Mouse (Mus musculus): ENCODE data around the gene Olfr1442. TPM values are rescaled to one million over a fixed set of nuclear protein-coding genes. Genes with fewer than 3 reads are reported as not detected.
"Not testable (repeated sequence)": the region's sequence is repeated elsewhere in the genome, so short reads cannot be mapped to it uniquely, and the experiment has no call there.

Olfr1442 gene
- total RNA-seq (2021): not detected
- long read RNA-seq, experiment 1: 0 reads
- long read RNA-seq, experiment 2: 0 reads

GRCm38 (mm10) chr19:12670139-12670538, at the start of gene Olfr1442:
Gene Olfr1442, plus strand, starts transcription at chr19:12670439.
- DNase-seq: no peak

GRCm38 (mm10) chr19:12633176-12633575, 37.1 kb upstream of the Olfr1442 start, which contains the start of gene Glyat:
Gene Glyat, plus strand, starts transcription at chr19:12633308.
- no peak for DNase-seq

GRCm38 (mm10) chr19:12634259-12634658, 36.0 kb upstream of the Olfr1442 start:
- no peak for DNase-seq

GRCm38 (mm10) chr19:12634963-12635362, 35.3 kb upstream of the Olfr1442 start:
- no peak for DNase-seq

- no peak for DNase-seq
These were observed 33.4 kb upstream of the Olfr1442 start for GRCm38 (mm10) chr19:12636863-12637262.

GRCm38 (mm10) chr19:12638049-12638448, 32.2 kb upstream of the Olfr1442 start:
- DNase-seq: no peak

GRCm38 (mm10) chr19:12649511-12649910, 20.7 kb upstream of the Olfr1442 start:
- DNase-seq: no peak

GRCm38 (mm10) chr19:12666156-12666555, 4.1 kb upstream of the Olfr1442 start:
- no peak for DNase-seq

GRCm38 (mm10) chr19:12668601-12669000, 1.6 kb upstream of the Olfr1442 start:
- DNase-seq: not testable (repeated sequence)

GRCm38 (mm10) chr19:12671051-12671450, 812 bp downstream of the Olfr1442 start:
- no peak for DNase-seq

- DNase-seq: no peak
These were observed 7.6 kb downstream of the Olfr1442 start, which contains the start of gene Olfr1443 for GRCm38 (mm10) chr19:12677812-12678211. Gene Olfr1443, plus strand, starts transcription at chr19:12678112.

GRCm38 (mm10) chr19:12684638-12685037, 14.4 kb downstream of the Olfr1442 start:
- no peak for DNase-seq

- no peak for DNase-seq
These were observed 15.0 kb downstream of the Olfr1442 start for GRCm38 (mm10) chr19:12685231-12685630.

GRCm38 (mm10) chr19:12695590-12695989, 25.4 kb downstream of the Olfr1442 start, which contains the start of gene Keg1:
Gene Keg1, plus strand, starts transcription at chr19:12695786.
- no peak for DNase-seq

GRCm38 (mm10) chr19:12696221-12696620, 26.0 kb downstream of the Olfr1442 start:
- no peak for DNase-seq

- no peak for DNase-seq
These were observed 38.2 kb downstream of the Olfr1442 start for GRCm38 (mm10) chr19:12708458-12708857.

- no peak for DNase-seq
These were observed 38.7 kb downstream of the Olfr1442 start for GRCm38 (mm10) chr19:12708986-12709385.

- no peak for DNase-seq
These were observed 49.0 kb downstream of the Olfr1442 start for GRCm38 (mm10) chr19:12719189-12719588.

- no peak for DNase-seq
These were observed 50.2 kb downstream of the Olfr1442 start for GRCm38 (mm10) chr19:12720463-12720862.

GRCm38 (mm10) chr19:12720919-12721318, 50.7 kb downstream of the Olfr1442 start:
- not testable (repeated sequence) for DNase-seq

GRCm38 (mm10) chr19:12721596-12721995, 51.4 kb downstream of the Olfr1442 start:
- DNase-seq: not testable (repeated sequence)

- DNase-seq: peak; percentile 65
These were observed 52.1 kb downstream of the Olfr1442 start for GRCm38 (mm10) chr19:12722308-12722707.

- DNase-seq: no peak
These were observed 55.6 kb downstream of the Olfr1442 start for GRCm38 (mm10) chr19:12725851-12726250.

Data from adrenal gland, postnatal 10 days (tissue).